Mouse (Mus musculus): ENCODE measurements around the gene Lrrc30. TPM values are rescaled to one million over a fixed set of nuclear protein-coding genes. Genes with fewer than 3 reads are reported as not detected.

Gene Lrrc30
- 0.12 TPM in 1 of 2 replicates, not detected in the other for polyA plus RNA-seq (2014; fragmentation: Nextera tagmentation; extraction: Ambion mirVana)

DNA sequence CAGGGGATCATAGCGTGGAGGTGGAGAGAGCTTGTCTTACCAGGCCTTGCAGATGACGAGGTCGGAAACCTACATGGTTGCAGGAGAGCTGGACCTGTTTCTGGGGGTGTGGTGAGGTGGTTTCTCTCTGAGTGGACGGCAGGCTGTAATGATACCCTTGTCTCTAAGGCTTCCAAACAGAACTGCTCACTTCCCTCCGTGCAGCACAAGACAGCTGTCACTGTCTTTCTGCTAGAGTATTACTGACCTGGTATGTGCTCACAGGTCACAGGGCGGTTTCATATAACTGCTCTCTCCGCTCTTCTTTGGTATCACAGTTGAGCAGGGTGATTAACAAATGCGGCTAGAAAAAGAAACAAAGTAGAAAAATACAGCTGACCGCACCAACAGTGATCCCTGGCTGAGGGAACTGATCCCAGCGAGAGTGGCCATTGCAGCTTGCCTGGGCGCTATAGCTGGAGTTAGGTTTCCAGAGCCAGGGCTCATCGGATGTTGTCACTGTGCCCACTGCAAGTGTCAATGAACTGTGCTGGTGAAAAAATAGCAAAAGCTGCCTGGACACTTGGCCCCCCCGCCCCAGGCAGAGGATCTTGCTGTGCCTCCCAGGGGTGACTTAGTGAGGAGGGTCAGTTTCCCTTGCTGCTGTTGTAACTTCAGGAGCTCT, at the start of gene Lrrc30:
Gene Lrrc30, minus strand, starts transcription at position 48 of the 664 bp plus-strand sequence.
- no peak within 1 kb of the TSS for H3K27ac ChIP-seq (ENCODE audit: low read depth, low read length)
- H3K4me1 ChIP-seq (ENCODE audit: control insufficient read depth, insufficient read depth, low read length): peaks cover 8% of the 10 kb centered on the region; the same call in 1 of the 2 replicates
- no peak within 1 kb of the TSS for H3K4me2 ChIP-seq (replicated peaks; ENCODE audit: low read depth, low read length)
- no peak within 1 kb of the TSS for H3K4me3 ChIP-seq (ENCODE audit: low read length)
- peak; percentile 65 for ATAC-seq (ENCODE audit: low FRiP score, low TSS enrichment)
- H3K36me3 ChIP-seq (ENCODE audit: control insufficient read depth, insufficient read depth, low read length): no peaks in the 10 kb centered on the region
- no peaks in the 10 kb centered on the region for H3K9me3 ChIP-seq (ENCODE audit: control insufficient read depth, low read length)
- no peaks in the 10 kb centered on the region for H3K27me3 ChIP-seq (ENCODE audit: control insufficient read depth, insufficient read depth, low read length)
- H3K9ac ChIP-seq (ENCODE audit: low read depth, low read length): no peak within 1 kb of the TSS
- WGBS: 46% methylated on average over 13 of the region's 13 CpGs

GRCm38 (mm10) chr17:67681084-67681483, 48.6 kb upstream of the Lrrc30 start:
- no peak for ATAC-seq (ENCODE audit: low FRiP score, low TSS enrichment)
- no peak overlapping the region for H3K9ac ChIP-seq (ENCODE audit: low read depth, low read length)
- H3K4me1 ChIP-seq (ENCODE audit: control insufficient read depth, insufficient read depth, low read length): no peaks in the 10 kb centered on the region; the same call in 1 of the 2 replicates
- H3K4me2 ChIP-seq (replicated peaks; ENCODE audit: low read depth, low read length): no peak overlapping the region
- no peaks in the 10 kb centered on the region for H3K36me3 ChIP-seq (ENCODE audit: control insufficient read depth, insufficient read depth, low read length)
- no peak overlapping the region for H3K27ac ChIP-seq (ENCODE audit: low read depth, low read length)
- H3K27me3 ChIP-seq (ENCODE audit: control insufficient read depth, insufficient read depth, low read length): no peaks in the 10 kb centered on the region
- H3K4me3 ChIP-seq (ENCODE audit: low read length): no peak overlapping the region
- 69% methylated on average over 6 of the region's 6 CpGs for WGBS
- H3K9me3 ChIP-seq (ENCODE audit: control insufficient read depth, low read length): 0 out of 2 replicates have a peak, but pooled peaks cover 4% of the 10 kb centered on the region

DNA sequence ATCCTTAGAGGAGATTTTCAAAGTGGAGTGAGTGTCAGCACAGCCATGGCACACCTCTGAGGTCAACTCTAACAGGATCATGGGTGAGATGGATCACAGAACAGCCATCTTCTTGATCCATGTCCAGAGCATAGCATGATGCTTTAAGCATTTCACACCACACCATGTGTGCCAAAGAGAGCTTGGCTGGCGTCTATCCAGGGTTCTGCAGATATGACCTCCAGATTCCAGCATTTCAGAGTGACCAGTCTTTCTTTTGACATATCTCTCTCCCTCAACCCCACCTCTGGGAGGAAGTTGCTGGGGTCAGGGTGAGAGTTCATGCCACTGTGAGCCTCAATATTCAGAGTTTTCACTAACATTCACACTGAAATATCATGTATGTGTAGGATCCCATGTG, 46.1 kb upstream of the Lrrc30 start:
- Histone ChIP-seq H3K36me3 (ENCODE audit: control insufficient read depth, insufficient read depth, low read length) (no peaks in the 10 kb centered on the region), H3K9me3 (ENCODE audit: control insufficient read depth, low read length) (0 out of 2 replicates have a peak, but pooled peaks cover 4% of the 10 kb centered on the region), H3K4me2 (replicated peaks; ENCODE audit: low read depth, low read length) (no peak overlapping the region), H3K27me3 (ENCODE audit: control insufficient read depth, insufficient read depth, low read length) (no peaks in the 10 kb centered on the region), H3K4me1 (ENCODE audit: control insufficient read depth, insufficient read depth, low read length) (no peaks in the 10 kb centered on the region), H3K9ac (ENCODE audit: low read depth, low read length) (no peak overlapping the region), H3K4me3 (ENCODE audit: low read length) (no peak overlapping the region), H3K27ac (ENCODE audit: low read depth, low read length) (no peak overlapping the region)
- WGBS: 91% methylated on average over 1 of the region's 1 CpGs
- ATAC-seq (ENCODE audit: low FRiP score, low TSS enrichment): no peak

- H3K9me3 ChIP-seq (ENCODE audit: control insufficient read depth, low read length): no peaks in the 10 kb centered on the region
- no peak overlapping the region for H3K27ac ChIP-seq (ENCODE audit: low read depth, low read length)
- 17% methylated on average over 3 of the region's 3 CpGs for WGBS
- H3K4me2 ChIP-seq (replicated peaks; ENCODE audit: low read depth, low read length): no peak overlapping the region
- no peaks in the 10 kb centered on the region for H3K36me3 ChIP-seq (ENCODE audit: control insufficient read depth, insufficient read depth, low read length)
- H3K9ac ChIP-seq (ENCODE audit: low read depth, low read length): no peak overlapping the region
- H3K27me3 ChIP-seq (ENCODE audit: control insufficient read depth, insufficient read depth, low read length): no peaks in the 10 kb centered on the region
- peak; percentile 62; the same call in 1 of the 2 replicates for ATAC-seq (ENCODE audit: low FRiP score, low TSS enrichment)
- no peak overlapping the region for H3K4me3 ChIP-seq (ENCODE audit: low read length)
- H3K4me1 ChIP-seq (ENCODE audit: control insufficient read depth, insufficient read depth, low read length): no peaks in the 10 kb centered on the region
These were observed 35.5 kb upstream of the Lrrc30 start for GRCm38 (mm10) chr17:67667981-67668380.

DNA sequence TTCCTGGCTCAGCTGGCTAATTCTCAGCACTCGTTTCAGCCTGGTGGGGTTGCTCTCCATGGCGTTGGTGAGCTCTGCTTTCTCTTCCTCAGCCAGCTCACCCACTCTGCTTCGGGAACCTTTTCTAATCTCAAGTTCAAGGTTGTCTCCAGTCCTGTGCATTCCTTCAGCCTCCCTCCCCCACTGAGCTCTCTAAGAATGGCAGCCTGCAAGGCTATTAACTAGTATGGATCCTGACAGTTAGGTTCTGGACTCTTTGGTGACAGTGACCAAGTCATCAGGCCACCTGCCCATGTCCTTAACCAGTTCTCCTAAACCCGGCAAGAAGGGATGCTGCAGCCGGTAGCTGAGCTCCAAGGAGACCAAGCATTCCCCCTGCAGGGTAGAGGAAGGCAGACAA, 34.5 kb upstream of the Lrrc30 start:
- Histone ChIP-seq H3K4me1 (ENCODE audit: control insufficient read depth, insufficient read depth, low read length) (no peaks in the 10 kb centered on the region), H3K27ac (ENCODE audit: low read depth, low read length) (no peak overlapping the region), H3K4me3 (ENCODE audit: low read length) (no peak overlapping the region), H3K4me2 (replicated peaks; ENCODE audit: low read depth, low read length) (no peak overlapping the region), H3K9me3 (ENCODE audit: control insufficient read depth, low read length) (no peaks in the 10 kb centered on the region), H3K9ac (ENCODE audit: low read depth, low read length) (no peak overlapping the region), H3K36me3 (ENCODE audit: control insufficient read depth, insufficient read depth, low read length) (no peaks in the 10 kb centered on the region), H3K27me3 (ENCODE audit: control insufficient read depth, insufficient read depth, low read length) (no peaks in the 10 kb centered on the region)
- 69% methylated on average over 5 of the region's 5 CpGs for WGBS
- ATAC-seq (ENCODE audit: low FRiP score, low TSS enrichment): no peak

DNA sequence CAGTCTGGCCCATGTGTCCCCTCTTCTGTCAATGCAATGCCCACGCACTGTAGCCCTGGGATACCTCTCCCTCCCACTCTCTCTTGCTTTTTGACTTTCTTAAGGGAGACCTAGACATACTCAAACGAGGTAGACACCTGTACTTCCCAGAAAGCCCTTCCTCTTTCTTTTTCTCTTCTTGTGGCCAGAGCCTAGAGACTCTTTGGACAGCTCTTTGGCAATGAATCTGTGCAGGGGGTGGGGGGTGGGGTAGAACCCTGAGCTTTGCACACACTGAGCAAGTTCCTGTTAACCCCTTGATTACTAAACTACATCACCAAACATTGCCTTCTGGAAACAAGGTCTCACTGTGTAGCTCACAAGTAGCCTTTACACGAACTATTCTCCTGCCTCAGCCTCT, 31.8 kb upstream of the Lrrc30 start:
- no peaks in the 10 kb centered on the region for H3K4me1 ChIP-seq (ENCODE audit: control insufficient read depth, insufficient read depth, low read length)
- no peaks in the 10 kb centered on the region for H3K9me3 ChIP-seq (ENCODE audit: control insufficient read depth, low read length)
- 78% methylated on average over 3 of the region's 3 CpGs for WGBS
- no peak for ATAC-seq (ENCODE audit: low FRiP score, low TSS enrichment)
- no peak overlapping the region for H3K4me3 ChIP-seq (ENCODE audit: low read length)
- H3K36me3 ChIP-seq (ENCODE audit: control insufficient read depth, insufficient read depth, low read length): no peaks in the 10 kb centered on the region
- no peaks in the 10 kb centered on the region for H3K27me3 ChIP-seq (ENCODE audit: control insufficient read depth, insufficient read depth, low read length)
- no peak overlapping the region for H3K9ac ChIP-seq (ENCODE audit: low read depth, low read length)
- no peak overlapping the region for H3K27ac ChIP-seq (ENCODE audit: low read depth, low read length)
- H3K4me2 ChIP-seq (replicated peaks; ENCODE audit: low read depth, low read length): no peak overlapping the region

DNA sequence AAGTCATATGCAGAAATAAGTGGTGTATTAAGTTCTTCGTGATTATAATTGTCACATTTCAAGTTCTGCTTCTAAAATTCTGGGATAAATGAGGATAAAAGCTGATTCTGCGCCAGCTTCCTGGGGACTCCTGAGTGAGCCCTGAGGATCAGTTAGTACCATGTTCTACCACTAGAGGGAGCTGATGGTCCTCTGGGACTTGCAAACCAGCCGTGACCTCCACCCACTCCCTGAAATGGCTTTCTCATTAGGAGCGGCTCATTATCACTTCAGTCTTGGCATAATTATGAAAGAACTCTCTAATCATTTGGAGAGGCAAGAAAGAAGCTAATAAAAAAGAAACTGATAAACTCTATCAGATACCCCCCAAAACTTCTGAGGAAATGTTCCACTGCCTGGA, 19.0 kb upstream of the Lrrc30 start:
- no peak overlapping the region for H3K9ac ChIP-seq (ENCODE audit: low read depth, low read length)
- H3K27me3 ChIP-seq (ENCODE audit: control insufficient read depth, insufficient read depth, low read length): no peaks in the 10 kb centered on the region
- H3K4me1 ChIP-seq (ENCODE audit: control insufficient read depth, insufficient read depth, low read length): no peaks in the 10 kb centered on the region
- H3K36me3 ChIP-seq (ENCODE audit: control insufficient read depth, insufficient read depth, low read length): no peaks in the 10 kb centered on the region
- H3K4me2 ChIP-seq (replicated peaks; ENCODE audit: low read depth, low read length): no peak overlapping the region
- ATAC-seq (ENCODE audit: low FRiP score, low TSS enrichment): 0 out of 2 replicates have a peak, but pooled peaks have one; percentile 49
- H3K4me3 ChIP-seq (ENCODE audit: low read length): no peak overlapping the region
- no peaks in the 10 kb centered on the region for H3K9me3 ChIP-seq (ENCODE audit: control insufficient read depth, low read length)
- 12% methylated on average over 4 of the region's 4 CpGs for WGBS
- no peak overlapping the region for H3K27ac ChIP-seq (ENCODE audit: low read depth, low read length)

GRCm38 (mm10) chr17:67641627-67642026, 9.1 kb upstream of the Lrrc30 start:
- Histone ChIP-seq H3K4me3 (ENCODE audit: low read length) (no peak overlapping the region), H3K27ac (ENCODE audit: low read depth, low read length) (no peak overlapping the region), H3K4me1 (ENCODE audit: control insufficient read depth, insufficient read depth, low read length) (0 out of 2 replicates have a peak, but pooled peaks cover 5% of the 10 kb centered on the region), H3K4me2 (replicated peaks; ENCODE audit: low read depth, low read length) (no peak overlapping the region), H3K27me3 (ENCODE audit: control insufficient read depth, insufficient read depth, low read length) (no peaks in the 10 kb centered on the region), H3K9ac (ENCODE audit: low read depth, low read length) (no peak overlapping the region), H3K36me3 (ENCODE audit: control insufficient read depth, insufficient read depth, low read length) (no peaks in the 10 kb centered on the region), H3K9me3 (ENCODE audit: control insufficient read depth, low read length) (peaks cover 2% of the 10 kb centered on the region; the same call in 1 of the 2 replicates)
- ATAC-seq (ENCODE audit: low FRiP score, low TSS enrichment): no peak

GRCm38 (mm10) chr17:67638119-67638810, 5.7 kb upstream of the Lrrc30 start:
- H3K36me3 ChIP-seq (ENCODE audit: control insufficient read depth, insufficient read depth, low read length): no peaks in the 10 kb centered on the region
- 0 out of 2 replicates have a peak, but pooled peaks cover 5% of the 10 kb centered on the region for H3K4me1 ChIP-seq (ENCODE audit: control insufficient read depth, insufficient read depth, low read length)
- H3K9me3 ChIP-seq (ENCODE audit: control insufficient read depth, low read length): no peaks in the 10 kb centered on the region
- no peaks in the 10 kb centered on the region for H3K27me3 ChIP-seq (ENCODE audit: control insufficient read depth, insufficient read depth, low read length)
- H3K9ac ChIP-seq (ENCODE audit: low read depth, low read length): no peak overlapping the region
- H3K4me2 ChIP-seq (replicated peaks; ENCODE audit: low read depth, low read length): no peak overlapping the region
- WGBS: 76% methylated on average over 10 of the region's 10 CpGs
- H3K27ac ChIP-seq (ENCODE audit: low read depth, low read length): no peak overlapping the region
- H3K4me3 ChIP-seq (ENCODE audit: low read length): no peak overlapping the region
- ATAC-seq (ENCODE audit: low FRiP score, low TSS enrichment): 0 out of 2 replicates have a peak, but pooled peaks have one; percentile 52
